Mouse (Mus musculus): ENCODE data around the gene Hoxc11. TPM values are rescaled to one million over a fixed set of nuclear protein-coding genes. Genes with fewer than 3 reads are reported as not detected.

Hoxc11 gene
- polyA plus RNA-seq (2014; fragmentation: Nextera tagmentation; extraction: Ambion mirVana): not detected in 2 replicates

DNA sequence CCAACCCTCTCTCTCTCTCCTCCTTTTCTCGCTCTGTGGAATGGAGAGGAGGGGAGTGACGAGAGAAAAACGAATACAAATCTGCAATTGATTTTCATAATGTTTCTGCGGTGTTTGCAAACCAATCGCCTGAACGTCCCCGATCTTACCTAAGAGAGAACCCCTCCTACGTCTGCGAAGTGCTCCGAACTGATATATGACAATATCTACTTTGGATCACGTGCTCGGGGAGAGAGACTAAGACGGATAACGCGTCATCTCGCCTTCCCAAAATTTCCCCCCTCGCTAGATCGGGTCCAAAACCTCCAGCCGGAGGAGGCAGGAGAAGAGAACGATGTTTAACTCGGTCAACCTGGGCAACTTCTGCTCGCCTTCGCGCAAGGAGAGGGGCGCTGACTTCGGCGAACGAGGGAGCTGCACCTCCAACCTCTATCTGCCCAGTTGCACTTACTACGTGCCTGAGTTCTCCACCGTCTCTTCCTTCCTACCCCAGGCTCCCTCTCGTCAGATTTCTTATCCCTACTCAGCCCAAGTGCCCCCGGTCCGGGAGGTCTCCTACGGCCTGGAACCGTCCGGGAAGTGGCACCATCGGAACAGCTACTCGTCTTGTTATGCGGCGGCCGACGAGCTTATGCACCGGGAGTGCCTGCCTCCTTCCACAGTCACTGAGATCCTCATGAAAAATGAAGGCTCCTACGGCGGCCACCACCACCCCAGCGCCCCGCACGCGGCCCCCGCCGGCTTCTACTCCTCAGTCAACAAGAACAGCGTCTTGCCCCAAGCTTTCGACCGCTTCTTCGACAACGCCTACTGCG is at the start of gene Hoxc11:
Hoxc11 (plus strand) TSS at position 236 of the 815 bp plus-strand sequence.
- H3K4me2 ChIP-seq: no peak within 1 kb of the TSS
- no peak within 1 kb of the TSS for H3K9ac ChIP-seq
- H3K27ac ChIP-seq (ENCODE audit: low read depth): no peak within 1 kb of the TSS
- under 1% methylated on average over 56 of the region's 57 CpGs for WGBS
- TF ChIP-seq CTCF (IDR thresholded peaks at IDR 0.05; ENCODE audit: low read depth): no peak
- no peak within 1 kb of the TSS for H3K4me3 ChIP-seq (ENCODE audit: low read depth, low read length)
- H3K36me3 ChIP-seq (ENCODE audit: insufficient read depth): no peaks in the 10 kb centered on the region
- no peak for ATAC-seq (ENCODE audit: insufficient read depth)
- no peak for DNase-seq
- no peaks in the 10 kb centered on the region for H3K4me1 ChIP-seq (ENCODE audit: insufficient read depth)
- H3K27me3 ChIP-seq (ENCODE audit: insufficient read depth, low read length): peaks cover 100% of the 10 kb centered on the region
- H3K9me3 ChIP-seq (ENCODE audit: low read depth, low read length): no peaks in the 10 kb centered on the region

DNA sequence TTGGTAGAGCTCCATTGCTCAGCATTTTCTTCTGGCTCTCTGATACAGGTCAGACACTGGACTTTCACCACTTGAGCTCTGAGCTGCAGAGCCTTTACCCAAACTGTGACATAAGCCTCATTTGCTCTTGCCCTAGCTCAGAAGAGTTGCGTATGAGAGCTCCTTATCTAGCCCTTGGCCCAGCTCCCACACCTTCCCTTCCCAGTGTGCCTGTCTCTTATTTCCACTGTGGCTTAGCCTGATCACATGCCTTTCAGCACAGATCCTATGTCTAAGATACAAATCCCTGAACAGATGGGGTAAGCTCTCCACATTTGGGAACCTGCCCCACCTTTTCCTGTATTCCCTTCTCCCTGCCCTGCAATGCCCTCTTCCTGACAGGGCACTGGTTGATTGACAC is 49.3 kb upstream of the Hoxc11 start:
- Histone ChIP-seq H3K36me3 (ENCODE audit: insufficient read depth) (no peaks in the 10 kb centered on the region), H3K27ac (ENCODE audit: low read depth) (no peak overlapping the region), H3K4me1 (ENCODE audit: insufficient read depth) (no peaks in the 10 kb centered on the region), H3K4me2 (no peak overlapping the region), H3K4me3 (ENCODE audit: low read depth, low read length) (no peak overlapping the region), H3K9ac (no peak overlapping the region), H3K27me3 (ENCODE audit: insufficient read depth, low read length) (peaks cover 60% of the 10 kb centered on the region), H3K9me3 (ENCODE audit: low read depth, low read length) (no peaks in the 10 kb centered on the region)
- WGBS: 10% methylated on average over 1 of the region's 1 CpGs
- TF ChIP-seq CTCF (IDR thresholded peaks at IDR 0.05; ENCODE audit: low read depth): no peak
- DNase-seq (no peak), ATAC-seq (ENCODE audit: insufficient read depth) (no peak)

DNA sequence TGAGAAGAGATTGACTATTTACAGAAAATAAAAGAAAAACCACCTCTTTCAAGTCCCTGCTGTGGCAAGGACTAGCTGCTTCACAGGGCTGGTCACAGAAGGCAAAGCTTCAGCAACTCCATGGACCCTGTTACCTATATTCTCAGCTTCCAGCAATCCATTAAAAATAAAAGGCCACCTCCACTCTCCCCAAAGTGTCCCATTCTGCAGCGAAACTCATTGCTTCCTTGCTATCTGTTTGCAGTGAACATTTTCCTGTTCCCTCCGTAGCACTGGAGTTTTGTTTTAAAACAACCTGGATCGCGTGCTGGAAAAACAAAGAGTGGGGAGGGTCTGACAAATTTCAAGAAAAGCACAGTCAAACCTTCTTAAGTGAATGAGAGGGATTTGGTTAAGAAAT is 44.7 kb upstream of the Hoxc11 start:
- TF ChIP-seq CTCF (IDR thresholded peaks at IDR 0.05; ENCODE audit: low read depth): no peak
- Histone ChIP-seq H3K27me3 (ENCODE audit: insufficient read depth, low read length) (peaks cover 96% of the 10 kb centered on the region), H3K9ac (no peak overlapping the region), H3K4me3 (ENCODE audit: low read depth, low read length) (no peak overlapping the region), H3K4me1 (ENCODE audit: insufficient read depth) (no peaks in the 10 kb centered on the region), H3K9me3 (ENCODE audit: low read depth, low read length) (no peaks in the 10 kb centered on the region), H3K4me2 (no peak overlapping the region), H3K27ac (ENCODE audit: low read depth) (no peak overlapping the region), H3K36me3 (ENCODE audit: insufficient read depth) (no peaks in the 10 kb centered on the region)
- 2% methylated on average over 4 of the region's 4 CpGs for WGBS
- no peak for ATAC-seq (ENCODE audit: insufficient read depth)
- no peak for DNase-seq

GRCm38 (mm10) chr15:102910038-102910437 is 44.2 kb upstream of the Hoxc11 start:
- H3K4me1 ChIP-seq (ENCODE audit: insufficient read depth): no peaks in the 10 kb centered on the region
- no peaks in the 10 kb centered on the region for H3K36me3 ChIP-seq (ENCODE audit: insufficient read depth)
- ATAC-seq (ENCODE audit: insufficient read depth) (no peak), DNase-seq (no peak)
- no peak overlapping the region for H3K27ac ChIP-seq (ENCODE audit: low read depth)
- H3K4me2 ChIP-seq: no peak overlapping the region
- peaks cover 96% of the 10 kb centered on the region for H3K27me3 ChIP-seq (ENCODE audit: insufficient read depth, low read length)
- H3K4me3 ChIP-seq (ENCODE audit: low read depth, low read length): no peak overlapping the region
- no peak overlapping the region for H3K9ac ChIP-seq
- under 1% methylated on average over 18 of the region's 18 CpGs for WGBS
- no peaks in the 10 kb centered on the region for H3K9me3 ChIP-seq (ENCODE audit: low read depth, low read length)
- no peak for TF ChIP-seq CTCF (IDR thresholded peaks at IDR 0.05; ENCODE audit: low read depth)

DNA sequence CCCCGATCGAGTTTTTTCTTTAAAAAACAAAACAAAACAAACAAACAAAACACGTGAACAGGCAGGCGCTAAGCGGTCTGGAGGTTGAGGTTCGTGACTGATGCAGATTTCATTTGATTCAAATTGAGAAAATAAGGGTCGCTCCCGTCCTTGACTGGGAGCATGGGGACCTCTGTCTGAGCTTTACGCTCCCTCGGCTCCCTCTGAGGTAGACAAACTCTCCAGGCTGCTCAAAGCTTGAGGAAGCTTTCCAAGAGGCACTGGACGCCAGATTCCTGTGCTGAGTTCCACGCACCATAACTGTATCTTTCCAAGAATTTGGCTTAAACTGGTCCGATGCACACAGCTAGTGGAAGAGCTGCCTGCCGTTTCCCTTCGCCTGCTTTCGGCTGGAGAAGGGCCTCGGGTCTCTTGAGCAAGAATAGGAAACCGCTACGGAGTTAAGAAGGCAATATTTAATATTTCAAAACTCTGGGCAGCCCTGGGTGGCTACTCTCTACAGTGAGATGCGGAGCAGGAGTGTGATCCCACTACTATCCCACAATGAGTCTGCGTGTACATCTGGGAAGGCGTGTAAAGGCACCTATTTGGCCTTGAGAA is 43.6 kb upstream of the Hoxc11 start:
- no peak for TF ChIP-seq CTCF (IDR thresholded peaks at IDR 0.05; ENCODE audit: low read depth)
- Histone ChIP-seq H3K4me1 (ENCODE audit: insufficient read depth) (no peaks in the 10 kb centered on the region), H3K9me3 (ENCODE audit: low read depth, low read length) (no peaks in the 10 kb centered on the region), H3K4me3 (ENCODE audit: low read depth, low read length) (no peak overlapping the region), H3K9ac (no peak overlapping the region), H3K27ac (ENCODE audit: low read depth) (no peak overlapping the region), H3K36me3 (ENCODE audit: insufficient read depth) (no peaks in the 10 kb centered on the region), H3K27me3 (ENCODE audit: insufficient read depth, low read length) (peaks cover 96% of the 10 kb centered on the region), H3K4me2 (no peak overlapping the region)
- ATAC-seq (ENCODE audit: insufficient read depth) (no peak), DNase-seq (no peak)
- 2% methylated on average over 22 of the region's 22 CpGs for WGBS

GRCm38 (mm10) chr15:102913038-102913585 is 41.1 kb upstream of the Hoxc11 start:
- H3K9ac ChIP-seq: no peak overlapping the region
- no peak overlapping the region for H3K4me3 ChIP-seq (ENCODE audit: low read depth, low read length)
- H3K4me2 ChIP-seq: no peak overlapping the region
- H3K4me1 ChIP-seq (ENCODE audit: insufficient read depth): no peaks in the 10 kb centered on the region
- no peaks in the 10 kb centered on the region for H3K9me3 ChIP-seq (ENCODE audit: low read depth, low read length)
- 1% methylated on average over 19 of the region's 19 CpGs for WGBS
- H3K36me3 ChIP-seq (ENCODE audit: insufficient read depth): no peaks in the 10 kb centered on the region
- no peak overlapping the region for H3K27ac ChIP-seq (ENCODE audit: low read depth)
- TF ChIP-seq CTCF (IDR thresholded peaks at IDR 0.05; ENCODE audit: low read depth): no peak
- ATAC-seq (ENCODE audit: insufficient read depth) (no peak), DNase-seq (no peak)
- peaks cover 98% of the 10 kb centered on the region for H3K27me3 ChIP-seq (ENCODE audit: insufficient read depth, low read length)

- no peak overlapping the region for H3K4me3 ChIP-seq (ENCODE audit: low read depth, low read length)
- TF ChIP-seq CTCF (IDR thresholded peaks at IDR 0.05; ENCODE audit: low read depth): no peak
- WGBS: 1% methylated on average over 20 of the region's 20 CpGs
- no peaks in the 10 kb centered on the region for H3K9me3 ChIP-seq (ENCODE audit: low read depth, low read length)
- DNase-seq (no peak), ATAC-seq (ENCODE audit: insufficient read depth) (no peak)
- H3K27ac ChIP-seq (ENCODE audit: low read depth): no peak overlapping the region
- H3K4me2 ChIP-seq: no peak overlapping the region
- peaks cover 100% of the 10 kb centered on the region for H3K27me3 ChIP-seq (ENCODE audit: insufficient read depth, low read length)
- H3K9ac ChIP-seq: no peak overlapping the region
- no peaks in the 10 kb centered on the region for H3K4me1 ChIP-seq (ENCODE audit: insufficient read depth)
- H3K36me3 ChIP-seq (ENCODE audit: insufficient read depth): no peaks in the 10 kb centered on the region
Observed at GRCm38 (mm10) chr15:102917972-102918572, 36.2 kb upstream of the Hoxc11 start.
